Mouse (Mus musculus): ENCODE measurements at regions not wholly inside any gene's neighbourhood (a gene's known extent, or its start where the extent isn't known, plus 50 kb on each side); places are given as distances from the start of the nearest gene placed in this dataset.

DNA sequence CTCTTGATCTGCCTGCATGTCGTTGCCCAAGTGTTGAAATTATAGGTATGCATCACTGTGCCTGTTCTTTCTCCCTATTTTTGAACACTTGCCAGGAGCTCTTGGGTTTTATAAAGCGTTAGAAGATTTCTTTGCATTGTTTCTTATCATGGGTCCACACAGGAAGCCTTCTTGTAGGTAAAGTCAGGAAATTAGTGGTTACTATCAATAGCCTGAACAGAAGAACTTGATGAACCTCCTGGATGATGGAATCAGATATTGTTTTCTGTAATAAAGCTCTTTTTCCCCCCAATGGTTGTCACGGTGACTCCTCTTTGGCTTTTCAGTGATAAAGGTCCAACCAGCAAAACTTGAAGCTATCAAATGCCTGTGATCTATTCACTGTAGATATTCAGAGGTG, 1706.0 kb upstream of the Gm7489 start:
- TF ChIP-seq CTCF (IDR thresholded peaks at IDR 0.05) (no peak), EP300 (IDR thresholded peaks at IDR 0.05) (no peak)
